Mouse (Mus musculus) lung, postnatal 0 days (tissue): Measurements from ENCODE around the gene Rb1. TPM values are rescaled to one million over a fixed set of nuclear protein-coding genes. Genes with fewer than 3 reads are reported as not detected.

ENCODE experiments used
- ATAC-seq: fragments of 200-750 bp; cut with Nextera tagmentation; 2 replicates; pipeline ENCODE4 v1.8.0; 2017; ENCODE audit warnings: moderate library complexity
- DNase-seq: peaks from one replicate; pipeline ENCODE4 v3.0.0-alpha.2; 2016; ENCODE audit warnings: low spot score
- H3K27ac ChIP-seq: fragments of 300-500 bp; sonication (generic); 2 replicates; pipeline ENCODE4 v1.5.1; 2014; ENCODE audit warnings: antibody characterized with exemption, mild to moderate bottlenecking, low read length, mixed read lengths
- H3K27me3 ChIP-seq: fragments of 300-500 bp; sonication (generic); replicated peaks from 2 replicates; pipeline ENCODE4 v1.6.1; 2014; ENCODE audit warnings: low read length, mixed read lengths; ENCODE audit not compliant: insufficient read depth
- H3K36me3 ChIP-seq: fragments of 300-500 bp; sonication (generic); 2 replicates; pipeline ENCODE4 v1.6.1; 2014; ENCODE audit warnings: low read length, mixed read lengths; ENCODE audit not compliant: insufficient read depth
- H3K4me1 ChIP-seq: fragments of 300-500 bp; sonication (generic); 2 replicates; pipeline ENCODE4 v1.6.1; 2014; ENCODE audit warnings: antibody characterized with exemption, low read depth, low read length, mixed read lengths; ENCODE audit not compliant: insufficient read depth
- H3K4me2 ChIP-seq: fragments of 300-500 bp; sonication (generic); replicated peaks from 2 replicates; pipeline ENCODE4 v1.6.1; 2014; ENCODE audit warnings: low read depth, mild to moderate bottlenecking, low read length, moderate library complexity, mixed read lengths
- H3K4me3 ChIP-seq: fragments of 300-500 bp; sonication (generic); 2 replicates; pipeline ENCODE4 v1.5.1; 2014; ENCODE audit warnings: low read depth, low read length
- H3K9ac ChIP-seq: fragments of 300-500 bp; sonication (generic); replicated peaks from 2 replicates; pipeline ENCODE4 v1.6.1; 2014; ENCODE audit warnings: low read depth, mild to moderate bottlenecking
- H3K9me3 ChIP-seq: fragments of 300-500 bp; sonication (generic); 2 replicates; pipeline ENCODE4 v1.6.1; 2016; ENCODE audit warnings: low read length, mixed read lengths
- CTCF ChIP-seq: IDR thresholded peaks from 2 replicates; pipeline ENCODE4 v1.5.1; 2016; ENCODE audit warnings: antibody characterized with exemption, mild to moderate bottlenecking
- EP300 ChIP-seq: IDR thresholded peaks from 2 replicates; pipeline ENCODE4 v1.6.1; 2016; ENCODE audit warnings: antibody characterized with exemption, mild to moderate bottlenecking, control low read depth
- WGBS: fragments of 180-500 bp; shearing (Covaris S2); extraction: QIAGEN DNeasy Blood & Tissue Kit; methylation state at CpG from one replicate; pipeline ENCODE4 v1.1.7; 2014; 5-methylcytosine and 5-hydroxymethylcytosine counted together
- polyA plus RNA-seq: library from polyadenylated mRNA; unstranded; fragments of >200 nt; fragmentation: Nextera tagmentation; extraction: Ambion mirVana; gene quantifications from 2 replicates; pipeline ENCODE4 v1.2.1, GENCODE M21; 2015

Gene Rb1
- polyA plus RNA-seq, 1 experiment from 2014 or later, result 14.7 TPM

- DNase-seq, result no peak
- no peak overlapping the region for H3K27ac ChIP-seq
- no peak for TF ChIP-seq CTCF
- no peak for TF ChIP-seq EP300
- WGBS, result 86% methylated on average over 6 of the region's 6 CpGs
- H3K9me3 ChIP-seq, result no peaks in the 10 kb centered on the region
- H3K9ac ChIP-seq, result no peak overlapping the region
- H3K4me1 ChIP-seq, result no peaks in the 10 kb centered on the region; the same call in 1 of the 2 replicates
- no peaks in the 10 kb centered on the region for H3K27me3 ChIP-seq
- H3K4me2 ChIP-seq, result no peak overlapping the region
- ATAC-seq, result no peak
- peaks cover 8% of the 10 kb centered on the region; the same call in 1 of the 2 replicates for H3K36me3 ChIP-seq
- H3K4me3 ChIP-seq, result no peak overlapping the region
Observed at GRCm38 (mm10) chr14:73165136-73165535, 160.5 kb downstream of the Rb1 start.

GRCm38 (mm10) chr14:73163363-73163998 is 162.1 kb downstream of the Rb1 start:
- no peaks in the 10 kb centered on the region for H3K27me3 ChIP-seq
- WGBS, result 89% methylated on average over 10 of the region's 10 CpGs
- H3K4me3 ChIP-seq, result no peak overlapping the region
- no peak overlapping the region for H3K27ac ChIP-seq
- no peak for DNase-seq
- no peaks in the 10 kb centered on the region; the same call in 1 of the 2 replicates for H3K4me1 ChIP-seq
- H3K4me2 ChIP-seq, result no peak overlapping the region
- peaks cover 8% of the 10 kb centered on the region; the same call in 1 of the 2 replicates for H3K36me3 ChIP-seq
- H3K9me3 ChIP-seq, result no peaks in the 10 kb centered on the region
- no peak overlapping the region for H3K9ac ChIP-seq
- ATAC-seq, result no peak
- TF ChIP-seq EP300, result no peak

- Histone ChIP-seq H3K27me3 (no peaks in the 10 kb centered on the region), H3K27ac (no peak overlapping the region)
Observed at GRCm38 (mm10) chr14:73162192-73162800, 163.3 kb downstream of the Rb1 start.

GRCm38 (mm10) chr14:73161303-73161702 is 164.3 kb downstream of the Rb1 start:
- WGBS, result 92% methylated on average over 4 of the region's 5 CpGs
- H3K27ac ChIP-seq, result no peak overlapping the region
- H3K4me2 ChIP-seq, result no peak overlapping the region
- no peaks in the 10 kb centered on the region for H3K9me3 ChIP-seq
- ATAC-seq, result no peak
- DNase-seq, result no peak
- TF ChIP-seq CTCF, result no peak
- no peak for TF ChIP-seq EP300
- H3K4me3 ChIP-seq, result no peak overlapping the region
- H3K27me3 ChIP-seq, result no peaks in the 10 kb centered on the region
- peaks cover 4% of the 10 kb centered on the region; the same call in 1 of the 2 replicates for H3K36me3 ChIP-seq
- no peaks in the 10 kb centered on the region; the same call in 1 of the 2 replicates for H3K4me1 ChIP-seq
- no peak overlapping the region for H3K9ac ChIP-seq

More at GRCm38 (mm10) chr14:73162192-73162800, 163.3 kb downstream of the Rb1 start:
- 83% methylated on average over 13 of the region's 13 CpGs for WGBS
- no peak for TF ChIP-seq EP300
- no peak for TF ChIP-seq CTCF
- H3K4me1 ChIP-seq, result no peaks in the 10 kb centered on the region; the same call in 1 of the 2 replicates
- H3K36me3 ChIP-seq, result peaks cover 8% of the 10 kb centered on the region; the same call in 1 of the 2 replicates
- H3K4me2 ChIP-seq, result no peak overlapping the region
- no peaks in the 10 kb centered on the region for H3K9me3 ChIP-seq
- DNase-seq, result peak; percentile 43
- no peak overlapping the region for H3K4me3 ChIP-seq
- peak; percentile 60 for ATAC-seq
- H3K9ac ChIP-seq, result no peak overlapping the region

- Histone ChIP-seq H3K36me3 (no peaks in the 10 kb centered on the region), H3K4me3 (no peak overlapping the region), H3K4me2 (no peak overlapping the region), H3K4me1 (0 out of 2 replicates have a peak, but pooled peaks cover 3% of the 10 kb centered on the region), H3K27me3 (no peaks in the 10 kb centered on the region), H3K27ac (no peak overlapping the region), H3K9me3 (no peaks in the 10 kb centered on the region), H3K9ac (no peak overlapping the region)
- DNase-seq (no peak), ATAC-seq (no peak)
- WGBS, result 66% methylated on average over 3 of the region's 3 CpGs
- TF ChIP-seq CTCF (no peak), EP300 (no peak)
Observed at GRCm38 (mm10) chr14:73148125-73148524, 177.5 kb downstream of the Rb1 start.

GRCm38 (mm10) chr14:73146721-73147120 is 178.9 kb downstream of the Rb1 start:
- Histone ChIP-seq H3K9me3 (no peaks in the 10 kb centered on the region), H3K4me2 (no peak overlapping the region), H3K27me3 (no peaks in the 10 kb centered on the region), H3K36me3 (no peaks in the 10 kb centered on the region), H3K27ac (no peak overlapping the region), H3K9ac (no peak overlapping the region), H3K4me3 (no peak overlapping the region), H3K4me1 (0 out of 2 replicates have a peak, but pooled peaks cover 3% of the 10 kb centered on the region)
- ATAC-seq (no peak), DNase-seq (peak; percentile 13)
- 52% methylated on average over 3 of the region's 3 CpGs for WGBS
- TF ChIP-seq CTCF, result no peak
- no peak for TF ChIP-seq EP300
